Mouse (Mus musculus) kidney, adult 2 months (tissue): ENCODE data around the gene Slc39a10.

Experiments
- CTCF ChIP-seq: fragments of 200-500 bp; conservative IDR thresholded peaks from 2 replicates; pipeline ENCODE4 v1.5.1; 2011; ENCODE audit warnings: low read depth, mild to moderate bottlenecking, control low read depth, low read length, moderate library complexity, mixed read lengths; ENCODE audit not compliant: insufficient read depth, insufficient read length
- POLR2A ChIP-seq: fragments of 200-500 bp; IDR thresholded peaks from one replicate; pipeline ENCODE4 v1.6.1; 2011; ENCODE audit warnings: low read depth, low read length, control low read depth

GRCm38 (mm10) chr1:46885231-46885630 lies 7.4 kb downstream of the Slc39a10 start:
- TF ChIP-seq CTCF (no peak), POLR2A (no peak)
